Mouse (Mus musculus): ENCODE measurements at regions not wholly inside any gene's neighbourhood (a gene's known extent, or its start where the extent isn't known, plus 50 kb on each side); places are given as distances from the start of the nearest gene placed in this dataset.
"Not testable (repeated sequence)": the region's sequence is repeated elsewhere in the genome, so short reads cannot be mapped to it uniquely, and the experiment has no call there.

- DNase-seq: no peak
Observed at GRCm38 (mm10) chr10:119099092-119099792, 140.6 kb downstream of the Cand1 start.

GRCm38 (mm10) chr10:119094166-119094565 lies 145.7 kb downstream of the Cand1 start:
- DNase-seq: no peak

- DNase-seq: no peak
Observed at GRCm38 (mm10) chr10:119087886-119088285, 152.0 kb downstream of the Cand1 start.

GRCm38 (mm10) chr10:119087071-119087665 lies 152.7 kb downstream of the Cand1 start:
- DNase-seq: no peak

- no peak for DNase-seq
Observed at GRCm38 (mm10) chr10:119086450-119086849, 153.4 kb downstream of the Cand1 start.

- no peak for DNase-seq
Observed at GRCm38 (mm10) chr10:119083431-119083830, 156.4 kb downstream of the Cand1 start.

- DNase-seq: no peak
Observed at GRCm38 (mm10) chr10:119082861-119083260, 157.0 kb downstream of the Cand1 start.

- not testable (repeated sequence) for DNase-seq
Observed at GRCm38 (mm10) chr10:119081766-119082165, 158.1 kb downstream of the Cand1 start.

- DNase-seq: no peak
Observed at GRCm38 (mm10) chr10:119076100-119076566, 163.7 kb downstream of the Cand1 start.

- no peak for DNase-seq
Observed at GRCm38 (mm10) chr10:119074887-119075286, 165.0 kb downstream of the Cand1 start.

- DNase-seq: no peak
Observed at GRCm38 (mm10) chr10:119073991-119074390, 165.9 kb downstream of the Cand1 start.

GRCm38 (mm10) chr10:119069410-119069809 lies 170.4 kb downstream of the Cand1 start:
- DNase-seq: no peak

- no peak for DNase-seq
Observed at GRCm38 (mm10) chr10:119067838-119068237, 172.0 kb downstream of the Cand1 start.

GRCm38 (mm10) chr10:119067366-119067765 lies 172.5 kb downstream of the Cand1 start:
- DNase-seq: no peak

GRCm38 (mm10) chr10:119065974-119066373 lies 173.9 kb downstream of the Cand1 start:
- peak; percentile 52 to 78 for DNase-seq

GRCm38 (mm10) chr10:119065133-119065817 lies 174.6 kb downstream of the Cand1 start:
- DNase-seq: peak; percentile 31 to 47

GRCm38 (mm10) chr10:119064218-119064617 lies 175.6 kb downstream of the Cand1 start:
- DNase-seq: no peak

- no peak for DNase-seq
Observed at GRCm38 (mm10) chr10:119063209-119063699, 176.6 kb downstream of the Cand1 start.

- DNase-seq: no peak
Observed at GRCm38 (mm10) chr10:119061958-119062599, 177.8 kb downstream of the Cand1 start.

GRCm38 (mm10) chr10:119061349-119061850 lies 178.5 kb downstream of the Cand1 start:
- no peak for DNase-seq

- no peak for DNase-seq
Observed at GRCm38 (mm10) chr10:119058493-119059020, 181.3 kb downstream of the Cand1 start.

GRCm38 (mm10) chr10:119055199-119055785 lies 184.6 kb downstream of the Cand1 start:
- peak; percentile 14 to 49 for DNase-seq

Data from cerebellum, postnatal 25 days (tissue).